Comparison of ENCODE assay signal across 10 mouse cellular contexts in genomic region chr11:76912055-76912395, GRCm38 (mm10). TPM values are rescaled to one million over a fixed set of nuclear protein-coding genes. Genes with fewer than 3 reads are reported as not detected.
A peak's percentile ranks its signal among the peaks of the same experiment; 100 is the strongest.
DNase-seq lines count a peak whose midpoint lies in the region; ATAC-seq lines count a peak whose summit lies in the region.
"Had no signal": no experiment of that assay in that cellular context is flagged by ENCODE, and none has a peak within 500 bp of the region (broad histone marks: within the 10 kb centered on the region; RNA-seq: fewer than 3 reads in every experiment).

No protein-coding gene starts in this region.

- H3K36me3 ChIP-seq in heart, embryonic 10.5 days, result no peaks in the 10 kb centered on the region

- DNase-seq in heart, embryonic 10.5 days (ENCODE audit: low spot score), result peak; percentile 78
- no peak for DNase-seq in heart, adult 8-10 months (ENCODE audit: low spot score)
- peak; percentile 90 for DNase-seq in adipocyte (ENCODE audit: low spot score)
- peak; percentile 19 to 23 for DNase-seq in frontal cortex, postnatal 14 days (ENCODE audit: low spot score in 2 of 2)
- peak; percentile 54 to 59 for DNase-seq in layer of hippocampus, postnatal 36 days
- DNase-seq in adrenal gland, postnatal 25 days, result no peak
- DNase-seq in thymus, postnatal 4 days, result no peak

- no peaks in the 10 kb centered on the region for H3K27me3 ChIP-seq in heart, embryonic 10.5 days (ENCODE audit: insufficient read depth, poor library complexity, severe bottlenecking)

- ATAC-seq in monocyte, adult 5-6 weeks (replicated peaks; ENCODE audit: insufficient number of reproducible peaks, low FRiP score, low TSS enrichment, poor library complexity, severe bottlenecking), result no peak

- peaks cover 30% of the 10 kb centered on the region for H3K4me1 ChIP-seq in heart, embryonic 10.5 days

- H3K9me3 ChIP-seq in heart, embryonic 10.5 days, result no peaks in the 10 kb centered on the region

- peak overlapping the region; percentile 52; the same call in 1 of the 2 replicates for H3K27ac ChIP-seq in heart, embryonic 10.5 days

- H3K4me3 ChIP-seq in heart, embryonic 10.5 days, result no peak overlapping the region
- H3K4me3 ChIP-seq: erythroblast, embryonic 14.5 days had no signal

- WGBS in heart, embryonic 10.5 days, result 19% methylated on average over 7 of the region's 7 CpGs

RNA-seq across cellular contexts. Expression of gene Tmigd1, which starts 10.1 kb away (rescaled TPM):
- polyA plus RNA-seq in heart, embryonic 10.5 days (2016; fragmentation: Nextera tagmentation; extraction: Ambion mirVana), result 0.40 TPM in 1 of 2 replicates, not detected in the other
- total RNA-seq in heart, adult 8-10 months (2022), result under 1 TPM in 2 of 4 experiments, not detected in 2; 0.38 to 0.53 TPM
- not detected for total RNA-seq in layer of hippocampus, postnatal 36 days (2021)
- 1.1 TPM in 1 of 2 replicates, not detected in the other for total RNA-seq in adrenal gland, postnatal 25 days (2021)
- 0.76 TPM in 1 of 3 replicates, not detected in the others for total RNA-seq in monocyte, adult 5-6 weeks (2017)
- polyA plus RNA-seq: erythroblast, embryonic 14.5 days; neural tube, embryonic 11.5 days had no signal

RNA-seq across cellular contexts. Expression of gene Blmh, which starts 12.6 kb away (rescaled TPM):
- 128 and 152 TPM in 2 replicates for polyA plus RNA-seq in heart, embryonic 10.5 days (2016; fragmentation: Nextera tagmentation; extraction: Ambion mirVana)
- total RNA-seq in heart, adult 8-10 months (2022), result 10 to 100 TPM; 27.6 to 31.0 (median 28.0) TPM
- 10 to 100 TPM; 52.3 to 52.4 TPM for total RNA-seq in layer of hippocampus, postnatal 36 days (2021)
- total RNA-seq in adrenal gland, postnatal 25 days (2021), result 46.5 and 59.5 TPM in 2 replicates
- total RNA-seq in monocyte, adult 5-6 weeks (2017), result 87.2 to 135 TPM (median 98.4 TPM) in 3 replicates

Comparison
In these comparisons a context has a peak if more than half of its experiments do, and no peak if none do; other contexts are left out.
1. DNase-seq: peak in heart, embryonic 10.5 days (single experiment), adipocyte (single experiment), frontal cortex, postnatal 14 days (2 of 2) and layer of hippocampus, postnatal 36 days (2 of 2); none in heart, adult 8-10 months (single experiment), adrenal gland, postnatal 25 days (single experiment) and thymus, postnatal 4 days (single experiment).